Mouse (Mus musculus): ENCODE data around the gene A630095N17Rik. TPM values are rescaled to one million over a fixed set of nuclear protein-coding genes. Genes with fewer than 3 reads are reported as not detected.

A630095N17Rik gene
- polyA plus RNA-seq, 1 experiment from 2014 or later, result not detected

DNA sequence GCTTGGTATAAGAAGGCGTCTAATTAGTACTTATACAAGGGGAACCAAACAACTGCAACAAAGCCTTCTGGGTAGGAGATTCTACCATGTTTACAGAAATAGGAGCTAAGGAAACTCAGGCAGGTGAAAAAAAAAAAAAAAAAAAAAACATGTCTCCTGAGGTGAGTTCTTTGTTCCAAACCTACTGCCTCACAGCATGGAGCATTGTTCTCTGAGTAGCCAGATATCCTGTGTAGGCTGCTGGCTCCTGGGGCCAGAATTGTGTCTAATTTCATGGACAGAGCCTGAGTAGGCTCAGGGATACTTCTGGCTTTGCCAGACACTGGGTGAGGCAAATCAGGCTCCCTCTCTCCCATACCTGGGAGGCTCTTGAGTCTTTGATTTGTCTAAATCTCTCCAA is 4.2 kb downstream of the A630095N17Rik start:
- ATAC-seq (ENCODE audit: low FRiP score) (no peak), DNase-seq (ENCODE audit: low spot score) (no peak)
- H3K4me1 ChIP-seq (replicated peaks; ENCODE audit: control insufficient read depth, insufficient read depth, low read length), result no peaks in the 10 kb centered on the region
- no peaks in the 10 kb centered on the region for H3K9me3 ChIP-seq (ENCODE audit: control insufficient read depth, low read length)
- no peak overlapping the region for H3K4me3 ChIP-seq (replicated peaks; ENCODE audit: low read length)
- no peak overlapping the region for H3K4me2 ChIP-seq (replicated peaks)
- no peak overlapping the region for H3K9ac ChIP-seq
- no peaks in the 10 kb centered on the region for H3K36me3 ChIP-seq (replicated peaks; ENCODE audit: control insufficient read depth, insufficient read depth)
- WGBS, result 65% methylated on average over 1 of the region's 1 CpGs
- peaks cover 4% of the 10 kb centered on the region; the same call in 1 of the 2 replicates for H3K27me3 ChIP-seq (ENCODE audit: control insufficient read depth, insufficient read depth, low read length)
- H3K27ac ChIP-seq, result no peak overlapping the region

DNA sequence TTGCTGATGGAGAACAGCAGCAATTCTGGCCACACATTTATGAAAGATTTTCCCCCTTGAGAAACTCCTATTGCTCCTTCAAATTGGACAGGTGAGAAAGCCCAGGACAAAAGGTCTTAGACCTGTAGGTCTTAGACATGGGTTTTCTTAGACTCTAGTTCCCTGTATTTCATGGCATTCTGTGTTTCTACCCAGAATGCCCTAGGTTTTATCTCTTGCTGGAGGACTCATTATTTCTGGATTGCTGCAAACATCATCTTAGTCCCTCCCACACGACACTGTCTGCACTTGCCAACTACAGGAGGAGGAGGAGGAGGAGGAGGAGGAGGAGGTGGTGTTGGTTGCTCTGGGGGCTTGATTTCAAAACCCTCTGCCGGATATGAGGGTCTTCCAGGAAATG is 5.8 kb downstream of the A630095N17Rik start:
- DNase-seq (ENCODE audit: low spot score) (no peak), ATAC-seq (ENCODE audit: low FRiP score) (no peak)
- H3K36me3 ChIP-seq (replicated peaks; ENCODE audit: control insufficient read depth, insufficient read depth), result no peaks in the 10 kb centered on the region
- H3K27ac ChIP-seq, result no peak overlapping the region
- no peak overlapping the region for H3K9ac ChIP-seq
- H3K4me2 ChIP-seq (replicated peaks), result no peak overlapping the region
- no peaks in the 10 kb centered on the region for H3K9me3 ChIP-seq (ENCODE audit: control insufficient read depth, low read length)
- peaks cover 11% of the 10 kb centered on the region for H3K27me3 ChIP-seq (ENCODE audit: control insufficient read depth, insufficient read depth, low read length)
- H3K4me1 ChIP-seq (replicated peaks; ENCODE audit: control insufficient read depth, insufficient read depth, low read length), result no peaks in the 10 kb centered on the region
- H3K4me3 ChIP-seq (replicated peaks; ENCODE audit: low read length), result no peak overlapping the region
- 78% methylated on average over 2 of the region's 2 CpGs for WGBS

DNA sequence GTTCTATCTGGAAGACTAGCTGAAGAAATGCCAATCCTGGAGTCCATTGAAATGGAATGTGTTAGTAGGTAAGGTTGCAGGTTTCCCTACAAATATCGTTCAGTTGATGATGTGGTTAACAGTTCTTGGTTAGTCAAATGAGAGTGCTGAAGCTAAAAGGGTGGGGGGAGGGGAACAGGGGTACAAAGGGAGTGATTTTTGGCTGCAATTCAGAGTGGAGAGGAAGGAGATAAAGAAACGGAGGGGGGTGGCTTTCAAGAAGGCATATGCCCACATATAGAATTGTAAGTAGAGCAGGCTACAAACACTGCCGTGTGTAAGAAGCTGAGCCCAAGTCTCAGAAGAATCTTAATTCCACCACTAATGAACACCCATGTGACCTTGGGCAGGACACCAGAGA is 6.4 kb downstream of the A630095N17Rik start:
- H3K9ac ChIP-seq, result no peak overlapping the region
- 72% methylated on average over 3 of the region's 3 CpGs for WGBS
- no peaks in the 10 kb centered on the region for H3K4me1 ChIP-seq (replicated peaks; ENCODE audit: control insufficient read depth, insufficient read depth, low read length)
- H3K27ac ChIP-seq, result no peak overlapping the region
- no peak overlapping the region for H3K4me3 ChIP-seq (replicated peaks; ENCODE audit: low read length)
- H3K4me2 ChIP-seq (replicated peaks), result no peak overlapping the region
- no peaks in the 10 kb centered on the region for H3K36me3 ChIP-seq (replicated peaks; ENCODE audit: control insufficient read depth, insufficient read depth)
- H3K9me3 ChIP-seq (ENCODE audit: control insufficient read depth, low read length), result no peaks in the 10 kb centered on the region
- ATAC-seq (ENCODE audit: low FRiP score) (no peak), DNase-seq (ENCODE audit: low spot score) (no peak)
- H3K27me3 ChIP-seq (ENCODE audit: control insufficient read depth, insufficient read depth, low read length), result peaks cover 18% of the 10 kb centered on the region

DNA sequence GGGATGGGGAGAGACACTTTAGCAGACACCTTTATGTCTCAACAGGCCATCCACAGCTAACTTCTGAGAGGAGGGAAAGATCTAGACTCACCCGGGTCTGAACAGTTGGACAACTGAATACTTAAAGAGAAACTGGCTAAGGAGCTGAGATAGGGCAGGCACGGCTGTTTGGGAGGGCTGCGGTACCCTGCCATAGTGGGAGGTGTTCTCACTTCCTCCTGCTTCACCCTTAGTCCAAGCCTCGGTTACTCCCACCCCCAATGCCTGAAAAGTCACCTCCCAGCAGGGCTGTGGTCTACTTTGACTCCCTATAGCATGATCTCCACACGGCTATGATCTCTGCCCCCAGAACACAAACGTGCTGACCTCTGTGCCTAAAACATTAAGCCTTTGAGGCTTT is 8.4 kb downstream of the A630095N17Rik start:
- 75% methylated on average over 6 of the region's 6 CpGs for WGBS
- peaks cover 37% of the 10 kb centered on the region for H3K27me3 ChIP-seq (ENCODE audit: control insufficient read depth, insufficient read depth, low read length)

DNA sequence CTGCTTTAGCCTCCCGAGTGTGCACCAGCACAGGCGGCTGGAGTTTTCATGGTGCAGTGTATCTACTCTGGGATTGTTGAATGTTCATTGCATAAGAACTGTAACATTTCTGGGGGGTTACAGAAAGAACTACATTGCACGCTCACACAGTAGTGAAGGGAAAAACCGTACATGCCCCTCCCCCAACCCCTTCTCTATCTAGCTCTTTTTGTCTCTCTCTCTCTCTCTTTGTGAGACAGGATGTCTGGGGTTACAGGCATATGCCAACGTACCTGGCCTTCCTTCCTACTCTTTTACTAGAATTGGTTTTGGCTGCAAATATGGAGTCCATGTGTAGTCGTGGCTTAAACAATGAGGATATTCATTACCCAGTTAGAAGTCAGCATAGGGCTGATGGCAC is 9.0 kb downstream of the A630095N17Rik start:
- Histone ChIP-seq H3K4me1 (replicated peaks; ENCODE audit: control insufficient read depth, insufficient read depth, low read length) (peaks cover 13% of the 10 kb centered on the region), H3K4me3 (replicated peaks; ENCODE audit: low read length) (no peak overlapping the region), H3K36me3 (replicated peaks; ENCODE audit: control insufficient read depth, insufficient read depth) (no peaks in the 10 kb centered on the region), H3K27ac (no peak overlapping the region), H3K4me2 (replicated peaks) (no peak overlapping the region), H3K9me3 (ENCODE audit: control insufficient read depth, low read length) (no peaks in the 10 kb centered on the region), H3K27me3 (ENCODE audit: control insufficient read depth, insufficient read depth, low read length) (peaks cover 43% of the 10 kb centered on the region), H3K9ac (no peak overlapping the region)
- DNase-seq (ENCODE audit: low spot score) (no peak), ATAC-seq (ENCODE audit: low FRiP score) (no peak)
- 83% methylated on average over 6 of the region's 6 CpGs for WGBS

More for the DNA sequence above, 8.4 kb downstream of the A630095N17Rik start:
- no peak for DNase-seq (ENCODE audit: low spot score)
- no peaks in the 10 kb centered on the region for H3K36me3 ChIP-seq (replicated peaks; ENCODE audit: control insufficient read depth, insufficient read depth)
- H3K4me3 ChIP-seq (replicated peaks; ENCODE audit: low read length), result no peak overlapping the region
- no peaks in the 10 kb centered on the region for H3K9me3 ChIP-seq (ENCODE audit: control insufficient read depth, low read length)
- H3K9ac ChIP-seq, result no peak overlapping the region
- ATAC-seq (ENCODE audit: low FRiP score), result no peak
- H3K4me1 ChIP-seq (replicated peaks; ENCODE audit: control insufficient read depth, insufficient read depth, low read length), result peaks cover 10% of the 10 kb centered on the region
- H3K27ac ChIP-seq, result no peak overlapping the region
- H3K4me2 ChIP-seq (replicated peaks), result no peak overlapping the region

DNA sequence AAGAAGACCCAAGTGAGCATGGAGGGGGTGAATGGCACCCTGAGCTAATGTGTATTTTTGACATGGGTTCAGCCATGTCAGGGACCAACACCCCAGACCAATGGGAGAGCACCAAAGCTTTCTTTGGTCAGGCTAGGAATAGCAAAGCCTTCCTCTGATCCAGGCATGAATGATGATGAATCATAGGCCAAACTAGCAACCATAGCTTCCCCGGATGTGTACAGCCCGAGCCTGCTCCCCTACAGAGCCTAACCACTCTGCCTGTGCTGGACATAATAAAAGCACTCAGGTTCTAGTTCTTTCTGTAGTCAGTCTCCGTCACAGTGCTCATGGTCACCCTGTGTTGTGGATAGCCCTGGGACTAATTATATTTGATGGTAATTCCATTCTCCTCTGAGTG is 10.4 kb downstream of the A630095N17Rik start:
- H3K4me2 ChIP-seq (replicated peaks), result no peak overlapping the region
- H3K4me3 ChIP-seq (replicated peaks; ENCODE audit: low read length), result no peak overlapping the region
- no peak overlapping the region for H3K27ac ChIP-seq
- no peak overlapping the region for H3K9ac ChIP-seq
- no peak for DNase-seq (ENCODE audit: low spot score)
- no peaks in the 10 kb centered on the region for H3K36me3 ChIP-seq (replicated peaks; ENCODE audit: control insufficient read depth, insufficient read depth)
- H3K4me1 ChIP-seq (replicated peaks; ENCODE audit: control insufficient read depth, insufficient read depth, low read length), result peaks cover 13% of the 10 kb centered on the region
- H3K9me3 ChIP-seq (ENCODE audit: control insufficient read depth, low read length), result no peaks in the 10 kb centered on the region
- WGBS, result 76% methylated on average over 3 of the region's 3 CpGs
- H3K27me3 ChIP-seq (ENCODE audit: control insufficient read depth, insufficient read depth, low read length), result peaks cover 56% of the 10 kb centered on the region
- no peak for ATAC-seq (ENCODE audit: low FRiP score)

DNA sequence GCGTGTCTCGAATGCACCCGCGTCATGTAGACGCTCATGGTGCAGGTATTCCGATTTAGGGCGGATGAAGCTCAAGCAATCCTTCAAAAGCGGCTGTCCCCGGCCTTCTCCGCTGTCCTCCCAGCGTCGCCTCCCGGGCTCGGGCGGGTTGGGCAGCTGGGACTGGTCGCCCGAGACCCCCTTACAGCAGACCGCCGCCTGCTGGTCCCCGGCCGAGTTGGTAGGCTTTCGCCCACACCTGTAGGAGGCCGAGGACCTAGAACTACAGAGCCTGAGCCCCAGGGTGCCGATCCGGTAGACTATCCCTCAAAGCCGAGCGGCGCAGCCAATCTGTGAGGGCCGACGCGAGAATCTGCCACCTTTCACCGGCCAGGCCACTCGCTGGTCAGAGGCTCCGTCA is 12.4 kb downstream of the A630095N17Rik start, which contains the start of gene Tuba4a:
TSS of gene Tuba4a (minus strand) at position 335 of the 400 bp plus-strand sequence.
- peaks cover 61% of the 10 kb centered on the region for H3K27me3 ChIP-seq (ENCODE audit: control insufficient read depth, insufficient read depth, low read length)
- peak within 1 kb of the TSS; percentile 89 for H3K4me2 ChIP-seq (replicated peaks)
- ATAC-seq (ENCODE audit: low FRiP score) (peak; percentile 69), DNase-seq (ENCODE audit: low spot score) (no peak)
- peak within 1 kb of the TSS; percentile 58 for H3K9ac ChIP-seq
- no peaks in the 10 kb centered on the region for H3K9me3 ChIP-seq (ENCODE audit: control insufficient read depth, low read length)
- H3K4me1 ChIP-seq (replicated peaks; ENCODE audit: control insufficient read depth, insufficient read depth, low read length), result peaks cover 13% of the 10 kb centered on the region
- under 1% methylated on average over 34 of the region's 34 CpGs for WGBS
- no peak within 1 kb of the TSS for H3K27ac ChIP-seq
- H3K36me3 ChIP-seq (replicated peaks; ENCODE audit: control insufficient read depth, insufficient read depth), result peaks cover 10% of the 10 kb centered on the region
- H3K4me3 ChIP-seq (replicated peaks; ENCODE audit: low read length), result peak within 1 kb of the TSS; percentile 53

DNA sequence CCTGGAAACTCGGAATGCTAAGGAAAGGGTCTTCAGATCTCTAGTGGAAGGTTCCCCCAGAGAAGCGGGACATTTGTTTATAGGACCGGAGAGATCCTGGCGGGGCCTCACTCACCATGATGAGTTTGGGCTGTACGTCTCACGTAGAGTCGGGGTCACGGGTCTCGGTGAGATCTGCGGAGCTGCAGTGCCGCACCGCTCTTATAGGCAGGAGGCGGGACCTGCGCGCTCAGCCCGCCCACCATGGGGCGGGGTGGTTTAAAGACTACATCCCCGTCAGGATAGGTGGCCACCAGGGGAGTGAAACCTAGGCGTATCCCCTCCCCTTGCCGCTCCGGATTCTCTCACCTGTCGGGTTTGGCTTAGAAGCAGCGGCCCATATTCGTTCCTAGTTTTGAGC is 12.8 kb downstream of the A630095N17Rik start:
- WGBS, result under 1% methylated on average over 24 of the region's 24 CpGs
- peak; percentile 82 for ATAC-seq (ENCODE audit: low FRiP score)
- peaks cover 61% of the 10 kb centered on the region for H3K27me3 ChIP-seq (ENCODE audit: control insufficient read depth, insufficient read depth, low read length)

DNA sequence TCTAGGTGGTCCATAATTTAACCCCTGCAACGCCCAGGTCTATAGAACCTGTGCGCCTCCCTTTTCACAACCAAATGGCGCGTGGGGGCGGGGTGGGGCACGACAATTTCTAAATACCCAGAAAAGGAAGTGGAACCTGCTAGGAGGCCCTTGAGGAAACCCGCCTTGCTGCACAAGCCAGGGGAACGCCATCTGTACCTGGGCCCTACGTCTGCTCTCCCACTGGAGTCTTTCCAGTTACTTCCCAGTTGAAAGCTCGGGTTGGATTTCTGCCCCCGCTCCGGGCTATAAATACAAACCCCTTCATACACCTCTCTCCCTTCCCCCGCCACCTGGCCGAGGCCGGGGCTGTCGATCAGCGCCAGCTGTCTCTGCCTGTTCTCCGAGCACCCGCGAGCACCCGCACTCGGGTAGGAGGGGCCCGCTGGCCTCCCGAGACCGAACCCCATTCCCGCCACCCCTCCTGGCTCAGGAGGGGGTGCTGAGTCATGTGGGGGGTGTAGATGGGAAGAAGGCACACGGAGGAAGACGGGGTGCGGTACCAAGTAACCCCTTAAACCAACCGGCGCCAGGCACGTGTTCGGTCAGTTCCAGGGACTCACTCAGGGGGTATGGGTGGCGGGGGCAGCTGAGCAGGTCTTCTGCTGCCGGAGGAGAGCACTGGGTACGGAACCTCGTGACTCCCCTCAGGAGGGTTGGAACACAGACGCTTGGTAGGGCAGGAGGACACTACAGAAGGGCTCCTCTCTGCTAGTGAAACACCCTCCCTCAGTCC is 13.5 kb downstream of the A630095N17Rik start:
- WGBS, result 2% methylated on average over 38 of the region's 38 CpGs
- H3K4me2 ChIP-seq (replicated peaks), result peak overlapping the region; percentile 89
- peaks cover 13% of the 10 kb centered on the region for H3K4me1 ChIP-seq (replicated peaks; ENCODE audit: control insufficient read depth, insufficient read depth, low read length)
- ATAC-seq (ENCODE audit: low FRiP score), result peak; percentile 49
- H3K27ac ChIP-seq, result no peak overlapping the region
- peaks cover 21% of the 10 kb centered on the region for H3K36me3 ChIP-seq (replicated peaks; ENCODE audit: control insufficient read depth, insufficient read depth)
- no peak for DNase-seq (ENCODE audit: low spot score)
- peak overlapping the region; percentile 53 for H3K4me3 ChIP-seq (replicated peaks; ENCODE audit: low read length)
- H3K27me3 ChIP-seq (ENCODE audit: control insufficient read depth, insufficient read depth, low read length), result peaks cover 61% of the 10 kb centered on the region
- H3K9ac ChIP-seq, result peak overlapping the region; percentile 58
- no peaks in the 10 kb centered on the region for H3K9me3 ChIP-seq (ENCODE audit: control insufficient read depth, low read length)

More for the DNA sequence above, 12.8 kb downstream of the A630095N17Rik start:
- Histone ChIP-seq H3K27ac (no peak overlapping the region), H3K4me1 (replicated peaks; ENCODE audit: control insufficient read depth, insufficient read depth, low read length) (peaks cover 13% of the 10 kb centered on the region), H3K4me2 (replicated peaks) (peak overlapping the region; percentile 89), H3K36me3 (replicated peaks; ENCODE audit: control insufficient read depth, insufficient read depth) (peaks cover 14% of the 10 kb centered on the region), H3K4me3 (replicated peaks; ENCODE audit: low read length) (peak overlapping the region; percentile 53), H3K9ac (peak overlapping the region; percentile 58), H3K9me3 (ENCODE audit: control insufficient read depth, low read length) (no peaks in the 10 kb centered on the region)
- peak; percentile 75 for DNase-seq (ENCODE audit: low spot score)
